Mouse (Mus musculus) heart, embryonic 14.5 days (tissue): ENCODE measurements at regions not wholly inside any gene's neighbourhood (a gene's known extent, or its start where the extent isn't known, plus 50 kb on each side); places are given as distances from the start of the nearest gene placed in this dataset.

ENCODE experiments used
- ATAC-seq: fragments of 200-750 bp; cut with Nextera tagmentation; 2 replicates; pipeline ENCODE4 v1.8.0; 2017; ENCODE audit warnings: low read depth, moderate TSS enrichment; ENCODE audit not compliant: insufficient number of reproducible peaks, insufficient read depth, low FRiP score
- H3K27ac ChIP-seq, 2 experiments: fragments of 200-500 bp in 1 of 2; fragments of 300-500 bp in 1 of 2; sonication (generic) in 1 of 2; replicated peaks in 1 of 2; 2 replicates each; pipeline ENCODE4 v1.5.1; 2012 to 2014; ENCODE audit warnings: low read depth in 2 of 2, low read length in 2 of 2, control low read depth in 1 of 2, mild to moderate bottlenecking in 1 of 2, mixed read lengths in 1 of 2; ENCODE audit not compliant: control insufficient read depth in 1 of 2, insufficient read depth in 1 of 2
- H3K27me3 ChIP-seq: fragments of 300-500 bp; sonication (generic); 2 replicates; pipeline ENCODE4 v1.6.1; 2014; ENCODE audit warnings: mild to moderate bottlenecking, low read length, control low read depth; ENCODE audit not compliant: control insufficient read depth, insufficient read depth
- H3K36me3 ChIP-seq: fragments of 300-500 bp; sonication (generic); 2 replicates; pipeline ENCODE4 v1.6.1; 2014; ENCODE audit warnings: mild to moderate bottlenecking, control low read depth, low read length, mixed read lengths; ENCODE audit not compliant: control insufficient read depth, insufficient read depth
- H3K4me1 ChIP-seq, 2 experiments: fragments of 200-500 bp in 1 of 2; fragments of 300-500 bp in 1 of 2; sonication (generic) in 1 of 2; 2 replicates each; pipeline ENCODE4 v1.6.1; 2012 to 2014; ENCODE audit warnings: low read length in 2 of 2, control low read depth in 1 of 2, mixed read lengths in 1 of 2; ENCODE audit not compliant: control insufficient read depth in 2 of 2, insufficient read depth in 2 of 2
- H3K4me2 ChIP-seq: fragments of 300-500 bp; sonication (generic); 2 replicates; pipeline ENCODE4 v1.6.1; 2014; ENCODE audit warnings: mild to moderate bottlenecking, low read length
- H3K4me3 ChIP-seq, 2 experiments: fragments of 200-500 bp in 1 of 2; fragments of 300-500 bp in 1 of 2; sonication (generic) in 1 of 2; 2 replicates each; pipeline ENCODE4 v1.5.1; 2012 to 2014; ENCODE audit warnings: low read length in 2 of 2, mild to moderate bottlenecking in 2 of 2, control low read depth in 1 of 2, low read depth in 1 of 2, moderate library complexity in 1 of 2; ENCODE audit not compliant: control insufficient read depth in 1 of 2, insufficient read depth in 1 of 2
- H3K9ac ChIP-seq: fragments of 300-500 bp; sonication (generic); 2 replicates; pipeline ENCODE4 v1.6.1; 2014; ENCODE audit warnings: mild to moderate bottlenecking, low read length
- H3K9me3 ChIP-seq: fragments of 300-500 bp; sonication (generic); 2 replicates; pipeline ENCODE4 v1.6.1; 2016; ENCODE audit warnings: low read length, control low read depth; ENCODE audit not compliant: control insufficient read depth
- WGBS: fragments of 180-500 bp; shearing (Covaris S2); extraction: QIAGEN DNeasy Blood & Tissue Kit; methylation state at CpG from one replicate; pipeline ENCODE4 v1.1.7; 2014; 5-methylcytosine and 5-hydroxymethylcytosine counted together

- peaks cover 3 to 7% of the 10 kb centered on the region in 2 experiments; a peak in 2 of 4 replicates for H3K4me1 ChIP-seq
- H3K27me3 ChIP-seq = no peaks in the 10 kb centered on the region
- no peak overlapping the region for H3K9ac ChIP-seq
- H3K4me2 ChIP-seq = no peak overlapping the region
- no peaks in the 10 kb centered on the region for H3K9me3 ChIP-seq
- H3K27ac ChIP-seq = no peak overlapping the region
- no peaks in the 10 kb centered on the region for H3K36me3 ChIP-seq
- no peak for ATAC-seq
- no peak overlapping the region for H3K4me3 ChIP-seq
- WGBS = 36% methylated on average over 4 of the region's 4 CpGs
These were observed 168.6 kb downstream of the Gadd45g start for GRCm38 (mm10) chr13:52015066-52015465.

- no peak overlapping the region for H3K4me3 ChIP-seq
- no peak overlapping the region for H3K4me2 ChIP-seq
- 56% methylated on average over 4 of the region's 5 CpGs for WGBS
- H3K9me3 ChIP-seq = no peaks in the 10 kb centered on the region
- no peaks in the 10 kb centered on the region for H3K36me3 ChIP-seq
- H3K9ac ChIP-seq = no peak overlapping the region
- H3K27ac ChIP-seq = no peak overlapping the region
- H3K27me3 ChIP-seq = no peaks in the 10 kb centered on the region
- no peak for ATAC-seq
- H3K4me1 ChIP-seq = peaks cover 3 to 7% of the 10 kb centered on the region in 2 experiments; a peak in 2 of 4 replicates
These were observed 169.0 kb downstream of the Gadd45g start for GRCm38 (mm10) chr13:52015496-52015895.

- Histone ChIP-seq H3K27me3 (no peaks in the 10 kb centered on the region), H3K9ac (no peak overlapping the region), H3K36me3 (no peaks in the 10 kb centered on the region), H3K4me1 (peaks cover 13 to 14% of the 10 kb centered on the region in 2 experiments), H3K27ac (no peak overlapping the region), H3K4me3 (no peak overlapping the region), H3K4me2 (no peak overlapping the region), H3K9me3 (no peaks in the 10 kb centered on the region)
- 36% methylated on average over 11 of the region's 11 CpGs for WGBS
- no peak for ATAC-seq
These were observed 171.2 kb downstream of the Gadd45g start for GRCm38 (mm10) chr13:52017598-52018190.

- no peaks in the 10 kb centered on the region for H3K27me3 ChIP-seq
- WGBS = 88% methylated on average over 8 of the region's 8 CpGs
These were observed 173.2 kb downstream of the Gadd45g start for GRCm38 (mm10) chr13:52019647-52020046.

GRCm38 (mm10) chr13:52021150-52021549, 174.7 kb downstream of the Gadd45g start:
- Histone ChIP-seq H3K27ac (no peak overlapping the region), H3K27me3 (no peaks in the 10 kb centered on the region), H3K36me3 (no peaks in the 10 kb centered on the region), H3K4me3 (no peak overlapping the region), H3K9me3 (no peaks in the 10 kb centered on the region), H3K9ac (peak overlapping the region; percentile 21), H3K4me1 (peaks cover 29 to 32% of the 10 kb centered on the region in 2 experiments), H3K4me2 (no peak overlapping the region)
- WGBS = 33% methylated on average over 11 of the region's 11 CpGs
- no peak for ATAC-seq

More at GRCm38 (mm10) chr13:52019647-52020046, 173.2 kb downstream of the Gadd45g start:
- Histone ChIP-seq H3K27ac (no peak overlapping the region), H3K9ac (no peak overlapping the region), H3K9me3 (no peaks in the 10 kb centered on the region), H3K4me1 (peaks cover 19 to 22% of the 10 kb centered on the region in 2 experiments), H3K4me2 (no peak overlapping the region), H3K4me3 (no peak overlapping the region), H3K36me3 (no peaks in the 10 kb centered on the region)
- no peak for ATAC-seq

- no peaks in the 10 kb centered on the region for H3K9me3 ChIP-seq
- no peak overlapping the region for H3K4me2 ChIP-seq
- no peak overlapping the region for H3K27ac ChIP-seq
- no peak overlapping the region for H3K9ac ChIP-seq
- H3K36me3 ChIP-seq = no peaks in the 10 kb centered on the region
- 61% methylated on average over 6 of the region's 6 CpGs for WGBS
- no peak for ATAC-seq
- H3K27me3 ChIP-seq = no peaks in the 10 kb centered on the region
- peaks cover 29 to 32% of the 10 kb centered on the region in 2 experiments for H3K4me1 ChIP-seq
- no peak overlapping the region for H3K4me3 ChIP-seq
These were observed 175.3 kb downstream of the Gadd45g start for GRCm38 (mm10) chr13:52021828-52022227.

- Histone ChIP-seq H3K4me3 (no peak overlapping the region), H3K36me3 (no peaks in the 10 kb centered on the region), H3K9me3 (no peaks in the 10 kb centered on the region), H3K9ac (no peak overlapping the region), H3K4me1 (peaks cover 25 to 32% of the 10 kb centered on the region in 2 experiments), H3K27ac (no peak overlapping the region), H3K27me3 (no peaks in the 10 kb centered on the region), H3K4me2 (no peak overlapping the region)
- no peak for ATAC-seq
- WGBS = 95% methylated on average over 4 of the region's 4 CpGs
These were observed 176.1 kb downstream of the Gadd45g start for GRCm38 (mm10) chr13:52022529-52022928.

GRCm38 (mm10) chr13:52024349-52024748, 177.9 kb downstream of the Gadd45g start:
- Histone ChIP-seq H3K4me1 (peaks cover 22 to 29% of the 10 kb centered on the region in 2 experiments), H3K9me3 (no peaks in the 10 kb centered on the region), H3K9ac (no peak overlapping the region), H3K27ac (0 out of 4 replicates have a peak overlapping the region, but pooled peaks of 1 of the 2 experiments have one; percentile 41), H3K4me3 (no peak overlapping the region), H3K27me3 (no peaks in the 10 kb centered on the region), H3K36me3 (no peaks in the 10 kb centered on the region), H3K4me2 (peak overlapping the region; percentile 36; the same call in 1 of the 2 replicates)
- WGBS = 7% methylated on average over 2 of the region's 2 CpGs
- no peak for ATAC-seq
